Mouse (Mus musculus): ENCODE data around the gene Hhat. TPM values are rescaled to one million over a fixed set of nuclear protein-coding genes. Genes with fewer than 3 reads are reported as not detected.

The Hhat gene
- polyA plus RNA-seq, 1 experiment = 4.0 TPM

DNA sequence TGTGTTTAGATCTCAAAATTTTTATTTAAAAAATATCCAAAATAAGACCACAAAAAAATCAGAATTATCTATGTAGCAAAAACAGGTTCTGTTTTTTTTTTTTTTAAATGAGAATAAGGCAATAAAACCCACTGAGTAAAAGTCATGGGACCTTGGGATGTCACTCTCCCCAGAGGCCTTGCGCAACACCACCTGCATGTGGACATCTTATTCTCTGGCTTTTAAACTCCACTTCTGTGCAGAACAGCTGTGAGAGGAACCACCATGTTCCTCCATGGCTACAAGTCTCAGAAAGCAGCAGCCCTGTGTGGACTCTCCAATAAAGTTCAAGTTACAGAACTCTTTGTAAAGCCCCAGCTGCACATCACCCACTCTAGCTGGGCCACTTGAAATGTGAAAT, 258.2 kb downstream of the Hhat start:
- TF ChIP-seq POLR2A (IDR thresholded peaks at IDR 0.05; ENCODE audit: control insufficient read depth, low read depth, low read length) (no peak), CTCF (IDR thresholded peaks at IDR 0.05; ENCODE audit: control insufficient read depth, insufficient read depth, insufficient replicate concordance, low read depth, low read length) (no peak)
- Histone ChIP-seq H3K36me3 (ENCODE audit: control insufficient read depth, insufficient read depth, low read length) (no peaks in the 10 kb centered on the region), H3K4me3 (ENCODE audit: control insufficient read depth, low read depth, low read length) (no peak overlapping the region), H3K27me3 (ENCODE audit: control insufficient read depth, insufficient read depth, low read length) (no peaks in the 10 kb centered on the region), H3K4me1 (ENCODE audit: control insufficient read depth, insufficient read depth, low read length) (no peaks in the 10 kb centered on the region), H3K27ac (ENCODE audit: control insufficient read depth, insufficient read depth, low read depth, low read length) (no peak overlapping the region)

DNA sequence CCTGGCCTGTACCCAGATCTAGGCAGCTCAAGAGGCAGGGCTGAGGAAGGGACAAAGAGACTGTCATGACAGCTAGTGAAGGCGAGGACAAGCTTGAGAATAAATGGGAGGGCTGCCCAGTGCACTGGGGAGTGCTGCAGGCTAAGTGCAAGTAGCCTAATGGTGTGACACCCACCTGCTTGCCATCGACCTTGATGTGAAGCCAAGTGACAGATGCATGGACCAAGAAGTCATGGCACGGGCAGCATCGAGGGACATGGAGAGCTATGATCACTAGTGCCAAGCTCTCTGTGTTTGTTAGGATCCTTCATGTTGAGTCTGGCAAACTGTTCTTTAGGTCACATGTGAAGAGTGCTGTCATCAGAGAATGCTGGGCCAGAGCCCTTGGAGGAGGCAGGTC, 267.4 kb downstream of the Hhat start:
- TF ChIP-seq POLR2A (IDR thresholded peaks at IDR 0.05; ENCODE audit: control insufficient read depth, low read depth, low read length) = no peak
- TF ChIP-seq CTCF (IDR thresholded peaks at IDR 0.05; ENCODE audit: control insufficient read depth, insufficient read depth, insufficient replicate concordance, low read depth, low read length) = no peak
- no peaks in the 10 kb centered on the region for H3K27me3 ChIP-seq (ENCODE audit: control insufficient read depth, insufficient read depth, low read length)
- H3K27ac ChIP-seq (ENCODE audit: control insufficient read depth, insufficient read depth, low read depth, low read length) = no peak overlapping the region
- no peak overlapping the region for H3K4me3 ChIP-seq (ENCODE audit: control insufficient read depth, low read depth, low read length)
- no peaks in the 10 kb centered on the region for H3K4me1 ChIP-seq (ENCODE audit: control insufficient read depth, insufficient read depth, low read length)
- H3K36me3 ChIP-seq (ENCODE audit: control insufficient read depth, insufficient read depth, low read length) = no peaks in the 10 kb centered on the region

DNA sequence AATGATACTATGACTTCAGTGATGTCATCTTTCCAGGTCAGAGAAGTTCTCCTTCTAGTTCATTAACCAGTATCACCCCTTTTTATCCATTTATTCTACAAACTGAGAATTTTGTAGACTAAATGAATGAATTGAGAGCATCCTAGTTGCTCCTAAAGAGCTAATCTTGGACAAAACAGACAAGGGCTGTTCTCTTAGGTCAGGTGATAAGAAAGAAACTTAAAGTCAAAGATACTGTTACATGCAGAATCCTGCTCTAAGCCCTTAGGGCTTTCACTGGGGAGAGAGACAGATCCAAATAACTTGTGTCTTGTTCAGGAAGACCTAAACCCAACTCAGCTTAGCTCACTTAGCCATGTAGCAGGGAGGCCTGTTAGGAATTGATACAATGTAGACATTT, 268.2 kb downstream of the Hhat start:
- Histone ChIP-seq H3K27ac (ENCODE audit: control insufficient read depth, insufficient read depth, low read depth, low read length) (no peak overlapping the region), H3K4me1 (ENCODE audit: control insufficient read depth, insufficient read depth, low read length) (no peaks in the 10 kb centered on the region), H3K36me3 (ENCODE audit: control insufficient read depth, insufficient read depth, low read length) (no peaks in the 10 kb centered on the region), H3K4me3 (ENCODE audit: control insufficient read depth, low read depth, low read length) (no peak overlapping the region), H3K27me3 (ENCODE audit: control insufficient read depth, insufficient read depth, low read length) (no peaks in the 10 kb centered on the region)
- TF ChIP-seq CTCF (IDR thresholded peaks at IDR 0.05; ENCODE audit: control insufficient read depth, insufficient read depth, insufficient replicate concordance, low read depth, low read length) = no peak
- no peak for TF ChIP-seq POLR2A (IDR thresholded peaks at IDR 0.05; ENCODE audit: control insufficient read depth, low read depth, low read length)

DNA sequence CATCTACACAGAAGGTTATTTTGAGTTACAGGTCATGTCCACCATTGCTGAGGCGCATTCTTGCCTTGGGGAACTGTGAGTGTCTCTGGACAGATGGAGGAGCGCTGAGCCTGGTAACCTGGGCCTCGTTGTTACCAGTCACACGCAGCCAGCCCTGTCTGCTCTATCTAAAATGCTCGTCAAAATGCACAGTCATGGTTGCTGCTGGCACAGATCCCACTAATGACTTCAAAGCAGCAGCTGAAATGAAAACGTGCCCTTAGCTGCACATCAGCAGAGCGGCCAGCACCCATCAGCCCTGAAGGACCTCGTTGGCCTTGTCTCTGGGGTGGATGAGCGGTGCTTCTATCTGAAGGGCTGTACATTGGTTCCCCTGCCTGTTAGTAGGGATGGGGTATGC, 269.0 kb downstream of the Hhat start:
- Histone ChIP-seq H3K27ac (ENCODE audit: control insufficient read depth, insufficient read depth, low read depth, low read length) (no peak overlapping the region), H3K27me3 (ENCODE audit: control insufficient read depth, insufficient read depth, low read length) (no peaks in the 10 kb centered on the region), H3K4me3 (ENCODE audit: control insufficient read depth, low read depth, low read length) (no peak overlapping the region), H3K36me3 (ENCODE audit: control insufficient read depth, insufficient read depth, low read length) (no peaks in the 10 kb centered on the region), H3K4me1 (ENCODE audit: control insufficient read depth, insufficient read depth, low read length) (no peaks in the 10 kb centered on the region)
- TF ChIP-seq CTCF (IDR thresholded peaks at IDR 0.05; ENCODE audit: control insufficient read depth, insufficient read depth, insufficient replicate concordance, low read depth, low read length) (no peak), POLR2A (IDR thresholded peaks at IDR 0.05; ENCODE audit: control insufficient read depth, low read depth, low read length) (no peak)

DNA sequence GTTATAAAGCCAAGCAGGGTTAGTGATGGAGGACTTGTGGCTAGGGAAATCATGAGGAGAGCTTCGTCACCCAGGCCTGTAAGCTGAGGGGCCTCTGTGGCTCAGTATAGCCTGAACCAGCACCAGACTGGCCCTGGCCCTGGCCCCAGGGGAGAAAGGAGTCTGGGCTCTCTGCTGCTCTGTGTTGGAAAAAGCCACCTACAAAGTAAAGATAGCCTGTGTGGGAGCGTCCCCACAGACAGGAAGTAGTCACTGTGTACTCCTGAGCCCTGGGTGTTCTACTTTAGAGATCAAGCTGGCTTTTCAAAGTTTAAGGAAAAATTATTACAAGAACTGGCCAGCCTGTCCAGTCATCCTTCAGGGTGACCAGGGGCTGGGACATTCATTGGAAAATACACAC, 273.5 kb downstream of the Hhat start:
- TF ChIP-seq POLR2A (IDR thresholded peaks at IDR 0.05; ENCODE audit: control insufficient read depth, low read depth, low read length) (no peak), CTCF (IDR thresholded peaks at IDR 0.05; ENCODE audit: control insufficient read depth, insufficient read depth, insufficient replicate concordance, low read depth, low read length) (no peak)
- Histone ChIP-seq H3K36me3 (ENCODE audit: control insufficient read depth, insufficient read depth, low read length) (no peaks in the 10 kb centered on the region), H3K4me3 (ENCODE audit: control insufficient read depth, low read depth, low read length) (no peak overlapping the region), H3K4me1 (ENCODE audit: control insufficient read depth, insufficient read depth, low read length) (no peaks in the 10 kb centered on the region), H3K27me3 (ENCODE audit: control insufficient read depth, insufficient read depth, low read length) (no peaks in the 10 kb centered on the region), H3K27ac (ENCODE audit: control insufficient read depth, insufficient read depth, low read depth, low read length) (no peak overlapping the region)

DNA sequence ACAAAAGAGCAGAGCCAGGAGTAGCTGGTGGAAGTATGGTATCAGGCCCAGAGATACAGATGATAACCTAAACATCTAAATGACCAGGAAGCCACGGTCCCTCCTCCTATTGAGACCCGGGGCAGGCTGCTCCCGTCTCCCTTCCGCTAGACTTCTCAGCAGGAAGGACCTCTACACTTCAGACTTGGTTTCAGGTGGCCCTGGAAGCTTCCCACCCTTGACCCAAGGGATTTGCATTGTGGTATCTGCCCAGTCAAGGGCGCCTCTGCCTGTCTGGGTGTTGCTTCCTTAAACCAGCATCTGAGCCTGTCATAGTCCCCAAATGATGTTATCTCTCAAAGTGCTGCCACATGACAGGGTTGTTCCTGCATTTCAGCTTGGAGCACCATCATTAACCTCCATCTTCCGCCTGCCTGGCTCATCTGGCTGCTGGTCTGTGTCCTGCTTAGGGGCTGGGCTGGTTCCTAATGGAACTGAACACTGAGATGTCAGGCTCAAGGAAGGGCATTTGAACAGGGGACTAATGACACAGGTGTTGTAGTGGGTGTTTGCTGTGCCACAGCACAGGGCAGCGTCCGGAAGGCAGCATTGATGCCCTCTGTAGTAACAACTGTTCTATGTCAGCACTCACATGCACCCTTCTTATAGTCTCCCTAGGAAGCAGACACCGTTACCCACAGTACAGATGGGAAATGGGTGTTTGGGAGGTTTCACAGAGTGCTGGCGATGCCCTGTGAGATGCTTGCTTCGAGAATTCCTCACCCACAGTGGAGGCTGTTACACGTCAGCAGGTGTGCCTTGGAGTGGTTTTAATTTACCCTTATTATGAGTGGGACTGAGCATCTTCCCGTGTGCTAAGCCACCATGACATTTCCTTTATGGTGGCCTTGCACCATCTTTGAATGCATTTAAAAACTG, 280.9 kb downstream of the Hhat start:
- Histone ChIP-seq H3K4me1 (ENCODE audit: control insufficient read depth, insufficient read depth, low read length) (no peaks in the 10 kb centered on the region), H3K36me3 (ENCODE audit: control insufficient read depth, insufficient read depth, low read length) (no peaks in the 10 kb centered on the region), H3K27me3 (ENCODE audit: control insufficient read depth, insufficient read depth, low read length) (no peaks in the 10 kb centered on the region), H3K4me3 (ENCODE audit: control insufficient read depth, low read depth, low read length) (no peak overlapping the region), H3K27ac (ENCODE audit: control insufficient read depth, insufficient read depth, low read depth, low read length) (no peak overlapping the region)
- TF ChIP-seq POLR2A (IDR thresholded peaks at IDR 0.05; ENCODE audit: control insufficient read depth, low read depth, low read length) (no peak), CTCF (IDR thresholded peaks at IDR 0.05; ENCODE audit: control insufficient read depth, insufficient read depth, insufficient replicate concordance, low read depth, low read length) (no peak)

DNA sequence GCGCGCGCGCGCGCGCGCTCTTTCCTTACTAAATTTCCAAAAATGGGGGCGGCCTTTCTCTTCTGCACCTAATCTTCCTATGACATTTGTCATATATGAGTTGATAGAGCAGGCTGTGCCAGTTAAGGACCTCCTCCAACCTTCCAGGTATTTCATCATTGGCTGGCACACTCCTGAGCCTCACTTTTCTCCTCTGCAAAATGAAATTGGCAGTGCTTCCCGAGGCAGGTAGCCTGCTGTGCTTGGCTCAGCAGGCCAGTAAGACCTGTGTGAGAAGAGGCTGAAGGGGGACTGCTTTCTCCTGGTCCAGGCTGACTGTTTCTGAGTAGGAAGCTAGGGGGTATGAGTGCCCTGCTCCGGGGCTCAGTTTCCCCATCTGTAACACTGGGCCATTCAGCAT, 283.5 kb downstream of the Hhat start:
- H3K4me3 ChIP-seq (ENCODE audit: control insufficient read depth, low read depth, low read length) = no peak overlapping the region
- H3K4me1 ChIP-seq (ENCODE audit: control insufficient read depth, insufficient read depth, low read length) = no peaks in the 10 kb centered on the region

More for the DNA sequence above, 283.5 kb downstream of the Hhat start:
- Histone ChIP-seq H3K27ac (ENCODE audit: control insufficient read depth, insufficient read depth, low read depth, low read length) (no peak overlapping the region), H3K36me3 (ENCODE audit: control insufficient read depth, insufficient read depth, low read length) (no peaks in the 10 kb centered on the region), H3K27me3 (ENCODE audit: control insufficient read depth, insufficient read depth, low read length) (no peaks in the 10 kb centered on the region)
- TF ChIP-seq POLR2A (IDR thresholded peaks at IDR 0.05; ENCODE audit: control insufficient read depth, low read depth, low read length) (no peak), CTCF (IDR thresholded peaks at IDR 0.05; ENCODE audit: control insufficient read depth, insufficient read depth, insufficient replicate concordance, low read depth, low read length) (no peak)

Data from testis, adult 2 months (tissue).